In the genomic region with DNA sequence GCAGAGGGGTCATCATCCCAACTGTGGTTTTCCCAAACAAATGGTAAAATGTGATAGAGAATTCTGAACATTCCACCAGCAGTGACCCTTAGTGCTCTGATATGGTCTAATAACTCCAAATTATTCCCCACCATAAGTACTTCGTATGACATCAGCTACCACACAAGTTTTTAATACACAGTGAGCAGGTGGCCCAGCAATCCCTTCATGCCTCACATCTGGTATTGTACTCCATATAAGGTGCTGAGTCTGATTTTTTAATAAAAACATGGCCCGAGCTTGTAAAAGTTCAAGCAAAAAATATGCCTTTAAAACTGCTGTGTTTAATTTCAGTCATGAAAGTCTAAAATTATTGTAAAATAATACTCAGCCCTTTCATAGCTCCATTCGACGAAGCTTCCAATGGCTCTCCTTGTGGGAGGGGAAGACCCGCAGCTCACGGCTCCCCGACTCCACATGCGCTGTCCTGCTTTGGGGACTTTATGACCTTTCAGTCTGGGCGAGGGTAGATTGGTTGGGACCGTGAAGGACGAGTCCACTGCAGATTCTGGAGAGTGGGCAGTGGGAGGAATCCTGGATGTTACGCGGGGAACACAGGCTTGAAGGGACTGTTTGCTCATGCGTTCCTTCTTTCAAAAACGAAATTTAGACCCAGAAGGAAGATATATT, we compare ENCODE assay signal across 18 mouse cellular contexts.
A peak's percentile ranks its signal among the peaks of the same experiment; 100 is the strongest.
DNase-seq lines count a peak whose midpoint lies in the region; ATAC-seq and TF ChIP-seq lines count a peak whose summit lies in the region.
"Had no signal": no experiment of that assay in that cellular context is flagged by ENCODE, and none has a peak within 500 bp of the region (broad histone marks: within the 10 kb centered on the region; RNA-seq: fewer than 3 reads in every experiment).

No protein-coding gene starts in this region.

- POLR2A ChIA-PET in Patski (lab: Charles Lee) = interaction anchor here (0.7 kb wide), 1 partner anchor 11 kb away, joined by 3 read pairs; no protein-coding TSS in a partner anchor

- H3K27me3 ChIP-seq in Patski = no peaks in the 10 kb centered on the region
- H3K27me3 ChIP-seq in limb, embryonic 13.5 days = peaks cover 84% of the 10 kb centered on the region
- H3K27me3 ChIP-seq: CH12.LX; forebrain, embryonic 13.5 days; heart, embryonic 13.5 days had no signal

- CTCF ChIA-PET in Patski (lab: Charles Lee) = interaction anchor here (0.8 to 1.0 kb wide), 2 partner anchors 9 to 10 kb away, joined by 3 to 4 read pairs; no protein-coding TSS in a partner anchor

- TF ChIP-seq CTCF in layer of hippocampus, adult 2 months (conservative IDR thresholded peaks at IDR 0.05) = no peak
- TF ChIP-seq CTCF in Patski (IDR thresholded peaks at IDR 0.05) = no peak

- ATAC-seq in Patski = peak; percentile 17
- ATAC-seq in limb, embryonic 13.5 days (ENCODE audit: low FRiP score, low read depth) = peak; percentile 72; the same call in 1 of the 2 replicates
- ATAC-seq in erythroblast, adult 5-6 weeks (replicated peaks; ENCODE audit: low FRiP score, poor library complexity, severe bottlenecking) = no peak
- ATAC-seq: forebrain, embryonic 13.5 days; hindbrain, embryonic 16.5 days; inflammation-experienced regulatory T-cells, adult 6 months had no signal

- H3K9me3 ChIP-seq in limb, embryonic 13.5 days = peaks cover 8% of the 10 kb centered on the region; the same call in 1 of the 2 replicates
- H3K9me3 ChIP-seq: forebrain, embryonic 13.5 days had no signal

- peak overlapping the region; percentile 41; the same call in 1 of the 2 replicates for H3K4me2 ChIP-seq in limb, embryonic 13.5 days (replicated peaks)
- H3K4me2 ChIP-seq: forebrain, embryonic 13.5 days; hindbrain, embryonic 12.5 days had no signal

- in situ Hi-C loops in Patski (cut with MboI; ENCODE audit: low pct_unique_long_range_greater_than_20kb) = no loop called here

- WGBS in limb, embryonic 13.5 days = 35% methylated on average over 15 of the region's 15 CpGs

- peak overlapping the region; percentile 87; the same call in 1 of the 2 replicates for H3K27ac ChIP-seq in layer of hippocampus, adult 2 months
- H3K27ac ChIP-seq in limb, embryonic 13.5 days = no peak overlapping the region
- H3K27ac ChIP-seq: forebrain, embryonic 13.5 days; hindbrain, embryonic 12.5 days had no signal

- H3K36me3 ChIP-seq in limb, embryonic 13.5 days = no peaks in the 10 kb centered on the region; the same call in 1 of the 2 replicates
- H3K36me3 ChIP-seq: heart, embryonic 13.5 days; hindbrain, embryonic 12.5 days had no signal

- no peak overlapping the region for H3K9ac ChIP-seq in limb, embryonic 13.5 days
- H3K9ac ChIP-seq: forebrain, embryonic 13.5 days; heart, embryonic 13.5 days; hindbrain, embryonic 12.5 days had no signal

- no peak overlapping the region for H3K4me3 ChIP-seq in layer of hippocampus, adult 2 months
- no peak overlapping the region for H3K4me3 ChIP-seq in limb, embryonic 13.5 days
- H3K4me3 ChIP-seq: forebrain, embryonic 13.5 days; heart, embryonic 13.5 days; hindbrain, embryonic 12.5 days had no signal

- peaks cover 37% of the 10 kb centered on the region for H3K4me1 ChIP-seq in limb, embryonic 13.5 days
- H3K4me1 ChIP-seq: forebrain, embryonic 13.5 days had no signal

- no peak for DNase-seq in layer of hippocampus, adult 2 months (ENCODE audit: low spot score in 2 of 2)
- DNase-seq in layer of hippocampus, adult 11-12 months (ENCODE audit: low spot score) = no peak
- no peak for DNase-seq in Patski (ENCODE audit: low read depth, low spot score)
- no peak for DNase-seq in frontal cortex, postnatal 14 days (ENCODE audit: low spot score in 2 of 2)
- DNase-seq: adrenal gland, adult 8-10 months; adrenal gland, postnatal 36 days; cerebellum, adult 2 months; cerebellum, postnatal 10 days; gastrocnemius, postnatal 14 days; heart, postnatal 4 days had no signal
